Mouse (Mus musculus) megakaryocyte, adult 5-6 weeks (primary cell): ENCODE measurements around the gene Tuba1b. TPM values are rescaled to one million over a fixed set of nuclear protein-coding genes. Genes with fewer than 3 reads are reported as not detected.
"Not testable (repeated sequence)": the region's sequence is repeated elsewhere in the genome, so short reads cannot be mapped to it uniquely, and the experiment has no call there.

Experiments used
- ATAC-seq: 2 replicates; pipeline ENCODE4 v1.8.0; 2016; ENCODE audit warnings: mild to moderate bottlenecking, inconsistent platforms; ENCODE audit not compliant: poor library complexity, severe bottlenecking
- total RNA-seq, 2 experiments: library from RNA; stranded (forward) in 1 of 2; stranded (reverse) in 1 of 2; fragments of 153-499, 151-499 nt in 1 of 2; fragments of 221-1000, 200-1000 nt in 1 of 2; gene quantifications; 2 replicates each; pipeline versions ENCODE4 v1.2.3 to v1.2.4; 2015 to 2017

Gene Tuba1b
- 2,048 and 2,084 TPM in 2 replicates for total RNA-seq (2015)
- total RNA-seq (2017) = 628 and 646 TPM in 2 replicates

- ATAC-seq = peak; percentile 83
Observed at GRCm38 (mm10) chr15:98934217-98934839, at the start of gene Tuba1b. Gene Tuba1b (minus strand): TSS chr15:98934565.

DNA sequence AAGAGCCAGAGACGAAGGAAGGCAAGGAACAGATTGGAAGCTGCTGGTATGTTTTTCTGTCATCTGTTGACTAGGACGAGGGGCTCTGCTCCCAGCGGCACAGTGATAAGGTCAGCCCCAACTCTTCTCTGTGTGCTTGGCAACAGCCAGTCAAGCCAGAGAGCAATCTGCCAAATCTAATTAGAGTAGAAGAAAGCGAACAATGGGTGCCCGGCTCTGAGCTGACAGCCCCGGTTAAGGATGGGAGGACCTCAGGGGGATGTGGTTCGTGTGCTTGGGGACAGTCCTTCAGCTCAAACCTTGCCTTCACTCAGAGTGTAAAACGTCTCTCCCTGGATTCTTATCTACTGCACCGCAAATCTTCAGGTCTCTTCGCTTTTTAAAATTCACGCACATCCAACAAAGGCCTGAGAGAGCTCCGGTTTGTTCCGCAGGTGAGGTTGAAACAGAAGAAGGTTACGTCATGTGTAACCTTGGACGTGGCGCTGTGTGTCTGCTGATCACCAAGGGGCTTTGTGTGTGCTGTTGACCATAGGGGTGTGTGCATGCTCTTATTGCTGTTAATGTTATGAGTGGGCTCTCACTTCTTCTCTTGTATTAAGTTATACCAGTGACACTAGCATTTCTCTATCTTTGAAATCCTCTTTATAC lies 49.2 kb upstream of the Tuba1b start:
- no peak for ATAC-seq

DNA sequence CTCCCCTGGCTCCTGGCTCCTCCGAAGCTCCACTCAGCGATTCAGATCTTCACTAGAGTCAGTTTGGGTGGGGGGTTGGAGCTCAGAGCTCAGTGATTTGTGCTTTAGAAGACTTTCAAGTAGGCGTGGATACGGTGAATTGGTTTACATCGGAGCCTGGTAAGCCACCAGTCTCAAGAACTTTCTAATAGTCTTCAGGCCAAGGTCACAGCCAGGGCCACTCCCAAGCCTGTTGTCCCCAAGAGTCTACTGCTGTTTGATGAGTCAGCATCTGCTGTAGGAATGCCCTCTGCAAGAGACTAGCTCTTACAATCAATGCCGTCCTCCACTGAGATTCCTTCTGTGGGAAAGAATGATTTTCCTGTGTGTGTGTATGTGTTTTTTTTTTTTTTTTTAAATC lies 47.7 kb upstream of the Tuba1b start:
- ATAC-seq = no peak

GRCm38 (mm10) chr15:98980012-98980614 lies 45.7 kb upstream of the Tuba1b start:
- ATAC-seq = no peak

GRCm38 (mm10) chr15:98978409-98979172 lies 44.2 kb upstream of the Tuba1b start:
- ATAC-seq = no peak

DNA sequence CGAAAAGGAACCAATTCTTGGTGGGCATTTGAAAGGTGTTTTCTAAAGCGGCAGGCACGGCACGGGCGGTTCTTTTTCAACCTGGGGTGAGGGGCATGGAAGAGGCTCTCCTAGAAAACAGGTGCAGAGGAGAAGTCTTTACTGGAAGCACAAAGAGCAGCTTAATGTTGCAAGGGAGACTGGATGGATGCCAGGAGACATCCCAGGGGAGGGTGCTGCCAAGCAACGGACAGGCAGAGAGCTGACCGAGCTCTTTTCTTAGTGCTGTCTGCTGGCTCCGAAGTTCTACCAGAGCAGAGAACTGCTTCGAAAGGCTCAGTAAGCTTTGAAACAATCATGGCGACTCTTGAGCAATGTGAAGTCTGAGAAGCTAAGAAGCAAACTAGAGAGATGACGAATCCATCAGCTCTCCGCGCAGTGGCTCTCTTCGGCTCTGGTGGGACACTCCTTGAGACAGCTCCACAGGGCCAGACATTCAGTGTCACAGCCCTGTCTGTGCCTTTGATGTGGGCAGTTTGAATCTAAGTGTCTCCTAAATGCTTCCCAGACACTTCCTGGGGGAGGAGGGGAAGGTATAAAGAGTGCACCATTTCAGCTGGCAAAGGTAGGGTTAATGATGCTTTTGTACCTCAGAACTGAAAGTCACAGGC lies 43.5 kb upstream of the Tuba1b start:
- no peak for ATAC-seq

DNA sequence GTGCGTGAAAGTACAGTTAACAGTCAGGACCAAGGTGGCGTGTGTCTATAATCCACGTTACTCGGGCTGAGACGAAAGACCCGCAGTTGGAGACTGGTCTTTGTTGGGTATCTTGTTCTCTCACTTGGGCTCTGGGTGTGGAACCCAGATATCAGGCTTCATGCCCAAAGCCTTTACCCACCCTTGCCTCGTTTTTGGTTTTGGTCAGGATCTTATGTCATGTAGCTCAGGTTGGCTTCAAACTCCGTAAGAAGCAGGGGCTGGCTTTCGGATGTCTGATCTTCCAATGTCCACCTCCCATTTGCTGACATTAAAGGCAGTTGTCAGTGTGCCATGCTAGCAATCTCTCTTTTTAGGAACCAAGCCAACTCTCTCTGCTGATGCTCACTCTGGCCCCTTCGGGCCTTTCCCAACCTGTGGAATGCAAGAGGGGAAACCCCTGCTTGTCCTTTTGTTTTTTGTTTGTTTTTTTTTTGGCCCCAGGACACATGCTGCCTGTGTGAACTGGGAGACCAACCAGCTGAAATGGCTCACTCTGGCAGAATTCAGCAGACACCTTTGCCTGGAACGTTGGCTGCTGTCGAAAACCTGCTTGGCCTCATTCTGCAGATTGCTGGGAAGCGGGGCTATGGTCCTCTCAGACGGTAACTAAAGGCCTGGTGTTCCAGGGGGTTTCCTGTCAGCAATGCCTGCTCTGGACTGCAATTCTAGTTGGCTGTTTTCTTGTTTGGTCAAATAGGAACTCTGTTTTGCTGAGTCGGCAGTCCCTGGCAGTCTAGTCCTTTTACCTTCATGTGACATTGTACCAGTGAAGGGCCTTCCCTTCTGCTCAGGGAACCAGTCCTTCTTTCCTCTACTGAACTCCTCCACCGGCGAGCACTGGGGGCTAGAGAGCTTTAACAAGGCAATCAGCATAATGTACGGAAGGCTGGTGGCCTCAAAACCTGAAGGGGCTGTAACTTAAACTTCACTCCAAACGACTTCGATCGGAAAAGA lies 42.7 kb upstream of the Tuba1b start:
- no peak for ATAC-seq

GRCm38 (mm10) chr15:98973015-98973614 lies 38.8 kb upstream of the Tuba1b start:
- peak; percentile 43; the same call in 1 of the 2 replicates for ATAC-seq

DNA sequence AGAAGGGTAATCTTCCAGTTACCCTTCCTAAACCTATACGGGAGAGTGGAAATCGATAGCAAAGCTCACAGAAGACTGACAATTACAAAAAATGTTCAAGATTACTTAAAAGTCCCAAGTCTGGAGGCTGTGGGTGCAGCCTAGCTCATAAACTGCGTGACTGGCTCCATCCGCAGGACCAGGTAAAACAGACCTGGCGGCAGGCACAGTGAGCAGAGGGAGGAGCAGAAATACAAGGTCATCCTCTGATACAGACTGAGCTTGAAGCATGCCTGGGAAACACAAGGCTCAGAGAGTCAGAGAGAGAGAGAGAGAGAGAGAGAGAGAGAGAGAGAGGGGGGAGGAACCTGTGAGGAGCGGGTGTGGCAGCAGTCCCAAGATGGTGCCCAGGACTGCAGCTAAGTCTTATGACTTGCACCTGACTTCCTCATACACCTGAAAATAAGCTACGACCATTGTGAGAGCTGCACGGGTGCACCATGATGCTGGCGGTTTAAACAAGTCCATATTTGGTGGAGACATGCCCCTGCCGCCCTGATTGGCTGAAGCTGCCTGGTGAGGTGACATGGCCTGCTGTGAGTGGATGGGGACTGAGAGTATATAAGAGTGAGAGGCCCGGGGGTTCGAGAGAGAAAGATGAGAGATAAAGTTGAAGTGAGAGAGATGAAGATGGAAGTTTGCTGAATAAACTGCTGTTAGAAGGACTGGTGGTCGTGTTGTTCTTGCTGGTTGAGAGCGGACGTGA lies 37.4 kb upstream of the Tuba1b start:
- ATAC-seq = not testable (repeated sequence)

DNA sequence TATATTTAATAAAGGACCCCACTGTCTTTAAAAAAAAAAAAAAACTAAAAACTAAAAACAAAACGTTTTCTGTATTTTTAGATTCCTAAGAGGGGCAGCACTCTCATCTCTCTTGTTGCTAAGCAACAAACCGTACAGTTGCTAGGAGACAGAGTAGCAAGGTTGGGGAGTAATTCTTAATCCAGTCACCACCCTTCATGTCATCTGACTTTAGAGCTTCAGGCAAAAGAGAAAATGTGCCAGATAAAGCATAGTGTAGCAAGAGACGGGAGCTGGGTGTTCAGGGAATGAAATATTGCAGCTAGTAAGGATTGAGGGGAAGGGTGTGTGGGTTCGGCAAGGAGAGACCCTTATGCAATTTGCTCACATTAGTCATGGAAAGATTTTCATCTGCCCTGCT lies 36.7 kb upstream of the Tuba1b start:
- no peak for ATAC-seq

DNA sequence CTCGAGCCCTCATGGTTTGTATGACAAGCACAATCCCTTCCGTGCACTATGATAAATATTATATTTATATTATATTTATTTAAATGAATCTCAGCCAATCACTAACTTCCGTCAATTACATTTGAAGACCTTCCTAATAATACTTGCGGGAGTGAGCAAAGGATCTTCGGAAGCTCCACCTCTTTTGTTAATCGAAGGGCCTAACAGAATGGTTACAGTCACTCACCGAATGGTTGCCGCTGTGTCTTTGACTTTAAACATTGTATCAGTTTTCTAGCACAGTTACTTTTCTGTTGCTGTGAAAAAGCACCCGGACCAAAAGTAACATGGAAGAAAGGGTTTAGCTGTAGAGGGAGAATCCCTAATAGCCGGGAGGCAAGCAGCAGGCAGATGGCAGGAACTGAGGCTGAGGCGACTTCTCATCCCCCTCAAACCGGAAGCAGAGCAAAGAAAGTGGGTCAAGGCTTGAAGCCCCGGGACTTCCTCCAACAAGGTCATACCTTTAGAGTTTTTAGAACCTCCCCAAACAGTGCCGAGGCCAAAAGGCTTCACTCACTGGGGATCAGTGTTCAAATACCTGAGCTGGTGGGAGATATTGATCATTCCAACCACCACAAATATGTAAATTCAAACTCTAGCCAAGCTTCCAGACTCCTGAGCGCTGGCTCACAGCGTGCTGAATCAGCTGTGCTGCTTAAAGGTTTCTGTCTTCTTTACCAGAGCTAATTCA lies 35.2 kb upstream of the Tuba1b start:
- no peak for ATAC-seq

DNA sequence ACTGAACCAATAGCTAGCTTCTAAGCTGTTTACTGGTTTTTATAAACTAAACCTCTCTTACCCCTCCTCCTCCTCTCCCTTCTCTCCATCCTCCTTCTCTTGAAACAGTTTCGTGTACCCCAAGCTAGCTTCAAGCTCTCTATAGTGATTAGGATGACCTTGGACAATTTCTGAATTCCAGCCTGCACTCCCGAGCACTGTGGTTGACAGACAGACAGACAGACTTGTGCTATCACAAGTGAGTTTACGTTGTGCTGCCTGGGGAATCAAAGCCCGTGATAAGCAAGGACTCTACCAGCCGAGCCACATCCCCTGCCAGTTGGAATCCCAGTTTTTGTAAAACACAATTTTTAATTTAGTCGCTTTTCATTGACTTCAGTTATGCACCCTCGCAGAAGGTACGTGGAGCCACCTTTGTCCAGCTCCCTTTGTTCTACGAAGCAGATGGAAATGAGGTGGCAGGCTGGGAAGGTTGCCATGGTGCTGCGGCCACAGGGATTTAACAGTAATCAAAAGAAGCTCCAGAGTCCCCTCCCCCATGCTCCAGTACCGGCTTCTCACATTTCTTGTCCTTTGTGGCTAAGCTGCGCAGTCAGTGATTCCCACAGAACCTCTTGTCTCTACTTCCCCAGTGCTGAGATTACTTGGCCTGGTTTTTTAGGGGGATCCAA lies 34.5 kb upstream of the Tuba1b start:
- no peak for ATAC-seq

- ATAC-seq = no peak
Observed at GRCm38 (mm10) chr15:98959531-98959930, 25.2 kb upstream of the Tuba1b start.

- ATAC-seq = no peak
Observed at GRCm38 (mm10) chr15:98958901-98959420, 24.6 kb upstream of the Tuba1b start.

DNA sequence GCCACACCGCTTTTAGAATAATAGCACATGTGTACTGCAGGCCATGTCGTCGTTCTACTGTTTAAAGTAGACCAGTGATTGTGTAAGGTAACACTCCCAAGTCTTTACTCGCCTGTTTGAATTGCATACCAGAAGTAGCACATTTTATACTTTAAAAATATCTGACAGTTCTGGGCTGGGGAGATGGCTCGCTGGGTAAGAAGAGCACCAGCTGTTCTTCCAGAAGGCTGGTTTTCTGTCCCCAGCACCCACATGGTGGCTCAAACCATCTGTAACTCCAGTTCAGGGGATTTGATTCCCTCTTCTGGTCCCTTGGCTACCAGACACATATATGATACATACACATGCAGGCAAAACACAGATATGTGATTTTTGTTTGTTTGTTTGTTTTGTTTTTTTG lies 23.1 kb upstream of the Tuba1b start:
- ATAC-seq = no peak

- ATAC-seq = no peak
Observed at GRCm38 (mm10) chr15:98956000-98956399, 21.6 kb upstream of the Tuba1b start.

DNA sequence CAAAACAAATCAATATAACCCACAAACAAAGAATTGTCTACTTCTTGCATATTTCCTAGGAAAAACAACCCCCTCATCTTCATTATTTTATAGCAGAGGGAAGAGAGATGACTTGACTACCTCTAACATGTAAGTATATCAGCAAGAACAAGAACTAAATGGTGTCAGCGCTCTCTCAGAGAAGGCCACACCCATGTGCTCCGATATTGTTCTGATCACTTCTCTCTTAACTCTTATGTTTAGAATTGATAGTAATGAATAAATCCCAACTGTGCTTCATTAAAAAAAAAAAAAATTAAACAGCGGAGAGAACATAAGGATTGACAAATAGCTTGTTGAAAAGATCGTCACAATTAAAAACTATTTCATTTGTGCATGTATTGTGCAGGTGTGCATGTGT lies 21.0 kb upstream of the Tuba1b start:
- no peak for ATAC-seq
